ENCODE assay signal across 8 mouse cellular contexts in genomic region chr5:30110371-30111060, GRCm38 (mm10). TPM values are rescaled to one million over a fixed set of nuclear protein-coding genes. Genes with fewer than 3 reads are reported as not detected.
A peak's percentile ranks its signal among the peaks of the same experiment; 100 is the strongest.
DNase-seq lines count a peak whose midpoint lies in the region; ATAC-seq lines count a peak whose summit lies in the region.

No protein-coding gene starts in this region.

- H3K4me2 ChIP-seq in kidney, embryonic 15.5 days: peak overlapping the region; percentile 62
- H3K4me2 ChIP-seq in embryonic facial prominence, embryonic 14.5 days (ENCODE audit: low read depth, low read length): peak overlapping the region; percentile 49
- H3K4me2 ChIP-seq in limb, embryonic 11.5 days (ENCODE audit: low read depth, severe bottlenecking): peak overlapping the region; percentile 40; the same call in 1 of the 2 replicates
- peak overlapping the region; percentile 40 for H3K4me2 ChIP-seq in neural tube, embryonic 11.5 days (ENCODE audit: low read depth)

- H3K27me3 ChIP-seq in kidney, embryonic 15.5 days: peaks cover 78% of the 10 kb centered on the region
- H3K27me3 ChIP-seq in embryonic facial prominence, embryonic 14.5 days (replicated peaks; ENCODE audit: control insufficient read depth, insufficient read depth, low read length): peaks cover 79% of the 10 kb centered on the region
- peaks cover 42% of the 10 kb centered on the region for H3K27me3 ChIP-seq in limb, embryonic 11.5 days (ENCODE audit: control insufficient read depth, insufficient read depth, low read length)
- H3K27me3 ChIP-seq in neural tube, embryonic 11.5 days (ENCODE audit: control insufficient read depth, insufficient read depth, low read length): peaks cover 28% of the 10 kb centered on the region

- ATAC-seq in kidney, embryonic 15.5 days (replicated peaks; ENCODE audit: low FRiP score): 0 out of 2 replicates have a peak, but pooled peaks have one; percentile 5
- no peak for ATAC-seq in embryonic facial prominence, embryonic 14.5 days (ENCODE audit: low read depth)
- no peak for ATAC-seq in limb, embryonic 11.5 days (ENCODE audit: insufficient number of reproducible peaks, low FRiP score, low TSS enrichment, low read depth)
- no peak for ATAC-seq in neural tube, embryonic 11.5 days (ENCODE audit: insufficient read depth, low FRiP score, low TSS enrichment)

- DNase-seq in kidney, postnatal 25 days: no peak
- DNase-seq in embryonic facial prominence, embryonic 14.5 days (ENCODE audit: low spot score): no peak
- no peak for DNase-seq in limb, embryonic 11.5 days (ENCODE audit: low spot score)
- DNase-seq in neural tube, embryonic 11.5 days (ENCODE audit: low spot score): peak; percentile 63
- DNase-seq in thymus, postnatal 14 days: no peak
- DNase-seq in layer of hippocampus, postnatal 10 days (ENCODE audit: low spot score in 2 of 2): no peak
- DNase-seq in cerebellum, adult 9-11 months: no peak

- peak overlapping the region; percentile 17; the same call in 1 of the 2 replicates for H3K9ac ChIP-seq in kidney, embryonic 15.5 days
- peak overlapping the region; percentile 38 for H3K9ac ChIP-seq in embryonic facial prominence, embryonic 14.5 days (ENCODE audit: low read depth, low read length)
- no peak overlapping the region for H3K9ac ChIP-seq in limb, embryonic 11.5 days (ENCODE audit: low read length)
- H3K9ac ChIP-seq in neural tube, embryonic 11.5 days (ENCODE audit: low read length): peak overlapping the region; percentile 40; the same call in 1 of the 2 replicates

- H3K27ac ChIP-seq in kidney, embryonic 15.5 days: peak overlapping the region; percentile 48; the same call in 1 of the 2 replicates
- no peak overlapping the region for H3K27ac ChIP-seq in embryonic facial prominence, embryonic 14.5 days (replicated peaks; ENCODE audit: low read depth, low read length)
- no peak overlapping the region for H3K27ac ChIP-seq in limb, embryonic 11.5 days (replicated peaks; ENCODE audit: low read depth, low read length)
- H3K27ac ChIP-seq in neural tube, embryonic 11.5 days (ENCODE audit: low read depth, low read length): peak overlapping the region; percentile 34

- 5% methylated on average over 21 of the region's 22 CpGs for WGBS in kidney, embryonic 15.5 days
- WGBS in embryonic facial prominence, embryonic 14.5 days: 15% methylated on average over 19 of the region's 22 CpGs
- 4% methylated on average over 22 of the region's 22 CpGs for WGBS in limb, embryonic 11.5 days
- 2% methylated on average over 21 of the region's 22 CpGs for WGBS in neural tube, embryonic 11.5 days

- H3K36me3 ChIP-seq in kidney, embryonic 15.5 days: no peaks in the 10 kb centered on the region
- H3K36me3 ChIP-seq in embryonic facial prominence, embryonic 14.5 days (ENCODE audit: control insufficient read depth, insufficient read depth, low read length): no peaks in the 10 kb centered on the region
- H3K36me3 ChIP-seq in limb, embryonic 11.5 days (ENCODE audit: control insufficient read depth, insufficient read depth, low read length): no peaks in the 10 kb centered on the region
- H3K36me3 ChIP-seq in neural tube, embryonic 11.5 days (ENCODE audit: control insufficient read depth, insufficient read depth, low read length): no peaks in the 10 kb centered on the region

- H3K9me3 ChIP-seq in kidney, embryonic 15.5 days (replicated peaks): no peaks in the 10 kb centered on the region
- no peaks in the 10 kb centered on the region for H3K9me3 ChIP-seq in embryonic facial prominence, embryonic 14.5 days (ENCODE audit: control insufficient read depth, low read length)
- H3K9me3 ChIP-seq in limb, embryonic 11.5 days (ENCODE audit: control insufficient read depth, low read length): no peaks in the 10 kb centered on the region
- H3K9me3 ChIP-seq in neural tube, embryonic 11.5 days (ENCODE audit: control insufficient read depth, low read length): no peaks in the 10 kb centered on the region

- peak overlapping the region; percentile 30 for H3K4me3 ChIP-seq in kidney, embryonic 15.5 days (replicated peaks)
- H3K4me3 ChIP-seq in embryonic facial prominence, embryonic 14.5 days (ENCODE audit: low read depth, low read length): peak overlapping the region; percentile 17
- 0 out of 2 replicates have a peak overlapping the region, but pooled peaks have one; percentile 6 for H3K4me3 ChIP-seq in limb, embryonic 11.5 days (ENCODE audit: low read depth, low read length)
- peak overlapping the region; percentile 9 for H3K4me3 ChIP-seq in neural tube, embryonic 11.5 days (ENCODE audit: low read depth, low read length)

- H3K4me1 ChIP-seq in kidney, embryonic 15.5 days: peaks cover 71% of the 10 kb centered on the region
- peaks cover 16% of the 10 kb centered on the region; the same call in 1 of the 2 replicates for H3K4me1 ChIP-seq in embryonic facial prominence, embryonic 14.5 days (ENCODE audit: control insufficient read depth, insufficient read depth, low read length)
- peaks cover 26% of the 10 kb centered on the region for H3K4me1 ChIP-seq in limb, embryonic 11.5 days (ENCODE audit: control insufficient read depth, insufficient read depth, low read length)
- H3K4me1 ChIP-seq in neural tube, embryonic 11.5 days (ENCODE audit: control insufficient read depth, insufficient read depth, low read length): peaks cover 45% of the 10 kb centered on the region

RNA-seq across cellular contexts. Expression of gene 3110082J24Rik, which starts 4.6 kb away (rescaled TPM):
- not detected in 2 replicates for polyA plus RNA-seq in kidney, embryonic 15.5 days (2015; fragmentation: Nextera tagmentation; extraction: Ambion mirVana)
- not detected in 2 replicates for polyA plus RNA-seq in embryonic facial prominence, embryonic 14.5 days (2014; fragmentation: Nextera tagmentation; extraction: Ambion mirVana)
- not detected in 2 replicates for polyA plus RNA-seq in limb, embryonic 11.5 days (2014; fragmentation: Nextera tagmentation; extraction: Ambion mirVana)
- 2.1 and 2.3 TPM in 2 replicates for polyA plus RNA-seq in neural tube, embryonic 11.5 days (2014; fragmentation: Nextera tagmentation; extraction: Ambion mirVana)
- total RNA-seq in layer of hippocampus, postnatal 10 days (2021): 1 to 10 TPM; 5.0 TPM

RNA-seq across cellular contexts. Expression of gene Garem2, which starts 5.6 kb away (rescaled TPM):
- polyA plus RNA-seq in kidney, embryonic 15.5 days (2015; fragmentation: Nextera tagmentation; extraction: Ambion mirVana): 0.55 and 0.62 TPM in 2 replicates
- 0.83 and 1.1 TPM in 2 replicates for polyA plus RNA-seq in embryonic facial prominence, embryonic 14.5 days (2014; fragmentation: Nextera tagmentation; extraction: Ambion mirVana)
- polyA plus RNA-seq in limb, embryonic 11.5 days (2014; fragmentation: Nextera tagmentation; extraction: Ambion mirVana): 0.44 and 0.51 TPM in 2 replicates
- 14.4 and 16.5 TPM in 2 replicates for polyA plus RNA-seq in neural tube, embryonic 11.5 days (2014; fragmentation: Nextera tagmentation; extraction: Ambion mirVana)
- total RNA-seq in layer of hippocampus, postnatal 10 days (2021): 10 to 100 TPM; 14.5 to 15.8 TPM

RNA-seq across cellular contexts. Expression of gene Tyms, which starts 37.1 kb away (rescaled TPM):
- polyA plus RNA-seq in kidney, embryonic 15.5 days (2015; fragmentation: Nextera tagmentation; extraction: Ambion mirVana): 305 and 313 TPM in 2 replicates
- polyA plus RNA-seq in embryonic facial prominence, embryonic 14.5 days (2014; fragmentation: Nextera tagmentation; extraction: Ambion mirVana): 198 and 220 TPM in 2 replicates
- polyA plus RNA-seq in limb, embryonic 11.5 days (2014; fragmentation: Nextera tagmentation; extraction: Ambion mirVana): 393 and 408 TPM in 2 replicates
- polyA plus RNA-seq in neural tube, embryonic 11.5 days (2014; fragmentation: Nextera tagmentation; extraction: Ambion mirVana): 247 and 248 TPM in 2 replicates
- total RNA-seq in layer of hippocampus, postnatal 10 days (2021): 1 to 10 TPM; 9.4 to 9.5 TPM

RNA-seq across cellular contexts. Expression of gene Hadha, which starts 44.4 kb away (rescaled TPM):
- polyA plus RNA-seq in kidney, embryonic 15.5 days (2015; fragmentation: Nextera tagmentation; extraction: Ambion mirVana): 149 and 156 TPM in 2 replicates
- polyA plus RNA-seq in embryonic facial prominence, embryonic 14.5 days (2014; fragmentation: Nextera tagmentation; extraction: Ambion mirVana): 120 and 125 TPM in 2 replicates
- polyA plus RNA-seq in limb, embryonic 11.5 days (2014; fragmentation: Nextera tagmentation; extraction: Ambion mirVana): 92.2 and 97.1 TPM in 2 replicates
- polyA plus RNA-seq in neural tube, embryonic 11.5 days (2014; fragmentation: Nextera tagmentation; extraction: Ambion mirVana): 93.0 and 102 TPM in 2 replicates
- 10 to 100 TPM; 69.7 to 95.5 TPM for total RNA-seq in layer of hippocampus, postnatal 10 days (2021)

RNA-seq across cellular contexts. Expression of gene Hadhb, which starts 44.5 kb away (rescaled TPM):
- polyA plus RNA-seq in kidney, embryonic 15.5 days (2015; fragmentation: Nextera tagmentation; extraction: Ambion mirVana): 157 TPM in 2 replicates
- polyA plus RNA-seq in embryonic facial prominence, embryonic 14.5 days (2014; fragmentation: Nextera tagmentation; extraction: Ambion mirVana): 138 and 147 TPM in 2 replicates
- 119 and 127 TPM in 2 replicates for polyA plus RNA-seq in limb, embryonic 11.5 days (2014; fragmentation: Nextera tagmentation; extraction: Ambion mirVana)
- 108 and 112 TPM in 2 replicates for polyA plus RNA-seq in neural tube, embryonic 11.5 days (2014; fragmentation: Nextera tagmentation; extraction: Ambion mirVana)
- total RNA-seq in layer of hippocampus, postnatal 10 days (2021): 10 to 100 TPM; 68.6 to 75.7 TPM

Comparison
In these comparisons a context has a peak if more than half of its experiments do, and no peak if none do; other contexts are left out.
1. H3K27ac ChIP-seq: peak in kidney, embryonic 15.5 days (single experiment) and neural tube, embryonic 11.5 days (single experiment); none in embryonic facial prominence, embryonic 14.5 days (single experiment) and limb, embryonic 11.5 days (single experiment).
2. Peak in every context shown above with its lines, with median percentiles within 50 percentile points of each other: H3K4me2 ChIP-seq and H3K4me3 ChIP-seq.